Mouse (Mus musculus) hindbrain, postnatal 0 days (tissue): ENCODE results near the gene Zyx. TPM values are rescaled to one million over a fixed set of nuclear protein-coding genes. Genes with fewer than 3 reads are reported as not detected.
A peak's percentile ranks its signal among the peaks of the same experiment; 100 is the strongest.

Source experiments
- ATAC-seq: fragments of 200-750 bp; cut with Nextera tagmentation; 2 replicates; pipeline ENCODE4 v1.8.0; 2017; ENCODE audit warnings: mild to moderate bottlenecking, moderate TSS enrichment, moderate library complexity
- DNase-seq: peaks from one replicate; pipeline ENCODE4 v3.0.0-alpha.2; 2015; ENCODE audit warnings: low spot score
- H3K27ac ChIP-seq: fragments of 300-500 bp; sonication (generic); 2 replicates; pipeline ENCODE4 v1.5.1; 2014; ENCODE audit warnings: mild to moderate bottlenecking
- H3K27me3 ChIP-seq: fragments of 300-500 bp; sonication (generic); 2 replicates; pipeline ENCODE4 v1.6.1; 2014; ENCODE audit warnings: low read length, mixed read lengths; ENCODE audit not compliant: insufficient read depth
- H3K36me3 ChIP-seq: fragments of 300-500 bp; sonication (generic); 2 replicates; pipeline ENCODE4 v1.6.1; 2014; ENCODE audit warnings: low read length, mixed read lengths; ENCODE audit not compliant: insufficient read depth
- H3K4me1 ChIP-seq: fragments of 300-500 bp; sonication (generic); 2 replicates; pipeline ENCODE4 v1.6.1; 2014; ENCODE audit warnings: antibody characterized with exemption, low read length, mixed read lengths; ENCODE audit not compliant: insufficient read depth
- H3K4me2 ChIP-seq: fragments of 300-500 bp; sonication (generic); 2 replicates; pipeline ENCODE4 v1.6.1; 2014; ENCODE audit warnings: low read depth, mild to moderate bottlenecking, low read length, moderate library complexity, mixed read lengths
- H3K4me3 ChIP-seq: fragments of 300-500 bp; sonication (generic); 2 replicates; pipeline ENCODE4 v1.5.1; 2014; ENCODE audit warnings: low read length
- H3K9ac ChIP-seq: fragments of 300-500 bp; sonication (generic); replicated peaks from 2 replicates; pipeline ENCODE4 v1.6.1; 2014; ENCODE audit warnings: mild to moderate bottlenecking, low read length, moderate library complexity, mixed read lengths
- H3K9me3 ChIP-seq: fragments of 300-500 bp; sonication (generic); 2 replicates; pipeline ENCODE4 v1.6.1; 2016; ENCODE audit warnings: low read length, mixed read lengths
- CTCF ChIP-seq: IDR thresholded peaks from 2 replicates; pipeline ENCODE4 v1.5.1; 2016; ENCODE audit warnings: antibody characterized with exemption, control low read depth, low read depth
- WGBS: fragments of 180-500 bp; shearing (Covaris S2); extraction: QIAGEN DNeasy Blood & Tissue Kit; methylation state at CpG from one replicate; pipeline ENCODE4 v1.1.7; 2014; 5-methylcytosine and 5-hydroxymethylcytosine counted together
- polyA plus RNA-seq: library from polyadenylated mRNA; unstranded; fragments of >200 nt; fragmentation: Nextera tagmentation; extraction: Ambion mirVana; gene quantifications from 2 replicates; pipeline ENCODE4 v1.2.1, GENCODE M21; 2015
- total RNA-seq: library from RNA; depleted of rRNA; stranded (reverse); fragments of >200 nt; gene quantifications from 2 replicates; pipeline ENCODE4 v1.2.3, GENCODE M21; 2014

Zyx gene
- total and polyA plus RNA-seq, 2 experiments from 2014 or later, result 62.6 to 63.2 TPM

DNA sequence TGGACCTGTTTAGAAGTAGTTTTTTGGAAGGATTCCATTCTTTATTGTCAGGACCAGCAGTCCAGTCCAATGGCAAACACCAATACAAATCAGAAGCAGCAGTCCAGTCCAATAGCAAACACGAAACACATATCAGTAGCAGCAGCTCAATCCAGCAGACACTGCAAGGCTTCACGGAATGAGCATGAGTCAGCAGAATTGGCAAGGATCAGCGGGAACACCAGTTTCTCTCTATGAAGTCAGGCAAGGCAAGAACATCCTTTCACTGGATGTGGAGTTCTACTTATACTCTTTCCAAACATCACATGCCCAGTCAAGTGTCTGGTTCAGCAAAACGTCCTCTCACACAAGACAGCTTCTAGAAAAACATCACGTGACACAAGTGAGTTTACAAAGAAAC is 9.4 kb upstream of the Zyx start:
- Histone ChIP-seq H3K27ac (no peak overlapping the region), H3K9me3 (no peaks in the 10 kb centered on the region), H3K4me2 (no peak overlapping the region), H3K9ac (no peak overlapping the region), H3K27me3 (no peaks in the 10 kb centered on the region), H3K4me1 (no peaks in the 10 kb centered on the region), H3K4me3 (no peak overlapping the region), H3K36me3 (no peaks in the 10 kb centered on the region)
- no peak for DNase-seq
- WGBS, result 86% methylated on average over 5 of the region's 5 CpGs
- no peak for ATAC-seq
- TF ChIP-seq CTCF, result no peak

DNA sequence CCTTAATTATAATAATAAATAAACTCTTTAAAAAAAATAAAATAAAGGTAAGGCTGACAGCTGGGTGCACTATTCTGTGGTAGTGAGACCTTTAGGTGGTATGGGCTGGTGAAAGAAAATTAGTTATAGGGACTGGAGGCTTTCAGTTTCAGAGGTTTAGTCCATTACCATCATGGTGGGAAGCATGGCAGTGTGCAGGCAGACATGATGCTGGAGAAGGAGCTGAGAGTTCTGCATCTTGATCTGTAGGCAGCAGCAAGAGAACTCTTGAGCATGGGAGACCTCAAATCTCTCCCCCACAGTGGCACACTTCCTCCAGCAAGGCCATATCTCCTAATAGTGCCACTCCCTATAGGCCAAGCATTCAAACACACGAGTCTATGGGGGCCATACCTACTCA is 7.3 kb upstream of the Zyx start:
- Histone ChIP-seq H3K27ac (no peak overlapping the region), H3K9me3 (no peaks in the 10 kb centered on the region), H3K4me2 (no peak overlapping the region), H3K27me3 (no peaks in the 10 kb centered on the region), H3K4me1 (no peaks in the 10 kb centered on the region), H3K36me3 (no peaks in the 10 kb centered on the region), H3K4me3 (no peak overlapping the region), H3K9ac (no peak overlapping the region)
- ATAC-seq (no peak), DNase-seq (no peak)
- WGBS, result 68% methylated on average over 1 of the region's 1 CpGs
- no peak for TF ChIP-seq CTCF

DNA sequence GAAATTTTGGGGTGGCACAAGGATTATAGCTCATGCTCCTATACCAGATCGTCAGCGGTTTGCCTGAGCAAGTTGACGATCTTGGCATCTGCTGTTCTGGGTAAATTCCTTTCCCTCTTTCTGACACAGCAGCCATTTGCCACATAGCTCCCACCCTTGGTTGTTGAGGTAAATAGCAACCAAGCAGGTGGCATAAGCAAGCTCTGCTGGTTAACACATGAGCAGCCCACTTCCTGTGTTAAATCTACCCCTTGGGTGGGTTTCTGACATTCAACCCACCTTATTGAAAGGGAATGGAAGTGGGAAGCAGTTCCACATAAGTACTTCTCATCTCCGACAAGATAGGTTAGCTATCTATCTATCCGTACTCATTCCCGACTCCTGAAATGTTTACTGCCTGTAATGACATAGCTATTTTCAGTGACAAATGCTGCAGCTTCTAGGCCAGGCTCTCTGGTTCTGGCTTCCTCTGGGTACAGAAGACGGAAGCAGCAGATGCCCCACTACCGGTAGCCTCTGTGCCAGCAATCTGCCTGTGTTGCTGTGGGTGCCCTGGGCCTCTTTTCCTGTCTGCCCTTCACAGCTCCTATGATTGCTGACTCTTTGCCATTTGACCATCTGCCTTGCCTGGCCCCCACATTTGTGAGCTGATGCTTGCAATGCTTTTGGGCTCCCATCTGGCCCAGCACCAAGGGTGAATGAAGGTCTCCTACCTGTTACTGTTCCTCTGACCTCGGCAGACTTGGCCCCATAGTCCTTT is 5.9 kb upstream of the Zyx start:
- no peak for TF ChIP-seq CTCF
- no peak overlapping the region for H3K4me2 ChIP-seq
- H3K9ac ChIP-seq, result no peak overlapping the region
- 73% methylated on average over 9 of the region's 9 CpGs for WGBS
- H3K4me3 ChIP-seq, result no peak overlapping the region
- H3K4me1 ChIP-seq, result no peaks in the 10 kb centered on the region
- no peaks in the 10 kb centered on the region for H3K36me3 ChIP-seq
- DNase-seq (no peak), ATAC-seq (peak; percentile 38; the same call in 1 of the 2 replicates)
- H3K27ac ChIP-seq, result 0 out of 2 replicates have a peak overlapping the region, but pooled peaks have one; percentile 11
- H3K9me3 ChIP-seq, result no peaks in the 10 kb centered on the region
- no peaks in the 10 kb centered on the region for H3K27me3 ChIP-seq

DNA sequence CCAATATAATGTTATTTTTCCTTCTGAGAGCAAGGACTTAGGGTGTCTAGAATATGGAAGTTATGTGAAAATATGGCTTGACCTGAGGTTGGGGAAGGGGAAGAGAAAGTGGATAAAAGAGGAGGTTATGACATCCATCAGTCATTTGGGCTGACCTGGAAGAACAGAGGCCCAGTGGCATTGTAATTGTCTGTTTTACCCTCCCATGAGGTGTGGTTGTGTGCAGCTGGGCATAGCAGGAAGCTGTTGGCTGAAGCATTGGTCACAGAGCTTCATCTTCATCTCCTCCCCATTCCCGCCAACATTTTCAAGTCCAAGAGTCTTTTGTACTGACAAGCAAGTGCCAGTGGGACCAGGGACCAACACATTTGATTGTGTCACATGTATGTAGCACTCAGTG is 5.2 kb upstream of the Zyx start:
- Histone ChIP-seq H3K27me3 (no peaks in the 10 kb centered on the region), H3K4me3 (no peak overlapping the region), H3K27ac (no peak overlapping the region), H3K9ac (no peak overlapping the region), H3K4me2 (no peak overlapping the region), H3K9me3 (no peaks in the 10 kb centered on the region), H3K4me1 (peaks cover 3% of the 10 kb centered on the region; the same call in 1 of the 2 replicates), H3K36me3 (no peaks in the 10 kb centered on the region)
- no peak for ATAC-seq
- 84% methylated on average over 1 of the region's 1 CpGs for WGBS
- no peak for DNase-seq
- TF ChIP-seq CTCF, result no peak

DNA sequence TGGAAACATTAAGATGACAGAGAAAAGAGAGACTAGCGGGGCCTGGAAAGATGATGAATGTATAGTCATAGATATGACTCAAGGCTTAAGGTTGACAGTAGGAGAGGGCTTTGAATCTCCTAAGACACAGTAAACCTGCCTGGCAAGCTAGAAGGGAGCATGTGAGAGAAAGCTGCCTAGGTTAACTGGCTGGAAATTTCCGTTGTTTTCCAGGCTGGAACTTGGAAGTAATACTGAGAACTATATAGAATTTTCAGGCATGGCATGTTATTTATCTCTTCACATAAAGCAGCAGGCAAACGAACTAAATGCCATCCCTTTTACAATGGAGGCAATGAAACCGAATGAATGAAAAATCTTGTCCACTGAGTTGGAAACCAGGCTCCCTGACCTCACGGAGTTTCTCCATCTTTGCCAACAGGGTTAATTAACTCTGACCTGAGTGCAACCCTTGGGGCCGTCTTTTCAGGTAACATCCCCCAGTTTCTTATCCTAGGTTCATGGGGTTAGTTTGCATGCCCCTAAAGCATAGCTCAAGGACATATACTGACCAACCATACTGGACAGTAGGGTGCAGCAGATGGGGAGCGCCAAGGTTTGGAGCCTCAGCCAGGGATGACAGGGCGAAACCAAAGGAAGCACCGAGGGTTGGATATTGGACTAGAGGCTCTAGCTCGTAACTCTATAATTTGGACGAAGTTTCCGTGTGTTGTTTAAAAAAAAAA is 987 bp upstream of the Zyx start:
- Histone ChIP-seq H3K9ac (no peak overlapping the region), H3K4me2 (peak overlapping the region; percentile 84), H3K9me3 (no peaks in the 10 kb centered on the region), H3K4me3 (peak overlapping the region; percentile 62), H3K4me1 (peaks cover 16% of the 10 kb centered on the region), H3K27ac (0 out of 2 replicates have a peak overlapping the region, but pooled peaks have one; percentile 89), H3K36me3 (no peaks in the 10 kb centered on the region), H3K27me3 (no peaks in the 10 kb centered on the region)
- TF ChIP-seq CTCF, result no peak
- no peak for ATAC-seq
- 33% methylated on average over 12 of the region's 12 CpGs for WGBS
- no peak for DNase-seq

- no peaks in the 10 kb centered on the region for H3K27me3 ChIP-seq
- peak; percentile 60 for TF ChIP-seq CTCF
Measured at GRCm38 (mm10) chr6:42349006-42349425, 414 bp upstream of the Zyx start.

More at GRCm38 (mm10) chr6:42349006-42349425, 414 bp upstream of the Zyx start:
- Histone ChIP-seq H3K36me3 (no peaks in the 10 kb centered on the region), H3K9me3 (no peaks in the 10 kb centered on the region), H3K4me1 (peaks cover 16% of the 10 kb centered on the region), H3K4me3 (peak overlapping the region; percentile 62), H3K27ac (peak overlapping the region; percentile 89), H3K9ac (peak overlapping the region; percentile 69), H3K4me2 (peak overlapping the region; percentile 84)
- under 1% methylated on average over 11 of the region's 11 CpGs for WGBS
- DNase-seq, result peak; percentile 65
- ATAC-seq, result peak; percentile 30
